Mouse (Mus musculus): ENCODE measurements around the gene Gm13420.

- no peak for TF ChIP-seq POLR2A (IDR thresholded peaks at IDR 0.05; ENCODE audit: extremely low read depth, insufficient read depth, low read length)
- TF ChIP-seq CTCF (IDR thresholded peaks at IDR 0.05; ENCODE audit: extremely low read depth, insufficient read depth, low read length) = peak; percentile 28; the same call in 1 of the 2 replicates
Measured at GRCm38 (mm10) chr2:29707731-29708130, 43.8 kb downstream of the Gm13420 start.

Data from cortical plate, adult 2 months (tissue).